Mouse (Mus musculus) cerebellum, adult 2 months (tissue): ENCODE data around the gene Miga2. TPM values are rescaled to one million over a fixed set of nuclear protein-coding genes. Genes with fewer than 3 reads are reported as not detected.

ENCODE experiments used
- DNase-seq, 2 experiments: peaks; one replicate each; pipeline ENCODE4 v3.0.0; 2021
- H3K27ac ChIP-seq: fragments of 200-500 bp; 2 replicates; pipeline ENCODE4 v1.5.1; 2012; ENCODE audit warnings: low read length, control low read depth, inconsistent platforms; ENCODE audit not compliant: insufficient read depth
- H3K27me3 ChIP-seq: fragments of 200-500 bp; 2 replicates; pipeline ENCODE4 v1.6.1; 2012; ENCODE audit warnings: inconsistent platforms, mild to moderate bottlenecking, low read length, moderate library complexity; ENCODE audit not compliant: control insufficient read depth, insufficient read depth
- H3K4me1 ChIP-seq: fragments of 200-500 bp; 2 replicates; pipeline ENCODE4 v1.6.1; 2011; ENCODE audit warnings: low read length; ENCODE audit not compliant: control insufficient read depth, insufficient read depth
- H3K4me3 ChIP-seq: fragments of 200-500 bp; replicated peaks from 2 replicates; pipeline ENCODE3; 2011; ENCODE audit warnings: mild to moderate bottlenecking, low read depth, low read length, control low read depth; ENCODE audit not compliant: insufficient read depth
- CTCF ChIP-seq: fragments of 200-500 bp; IDR thresholded peaks from 2 replicates; pipeline ENCODE4 v1.5.1; 2011; ENCODE audit warnings: low read depth, mild to moderate bottlenecking, control low read depth, low read length, moderate library complexity, borderline replicate concordance; ENCODE audit not compliant: insufficient read depth
- POLR2A ChIP-seq: fragments of 200-500 bp; IDR thresholded peaks from 2 replicates; pipeline ENCODE4 v1.6.1; 2011; ENCODE audit warnings: low read length, control low read depth, borderline replicate concordance; ENCODE audit not compliant: insufficient read depth
- WGBS: fragments of 180-500 bp; shearing (Covaris S2); methylation state at CpG from one replicate; pipeline ENCODE4 v1.1.7; 2018; 5-methylcytosine and 5-hydroxymethylcytosine counted together
- polyA plus RNA-seq: library from polyadenylated mRNA; depleted of rRNA; stranded (reverse); fragments of >200 nt; gene quantifications from 2 replicates; pipeline ENCODE4 v1.2.3, GENCODE M21; 2012

Gene Miga2
- polyA plus RNA-seq, 1 experiment = 108 TPM

- peak overlapping the region; percentile 44 for H3K27ac ChIP-seq
- peaks cover 59% of the 10 kb centered on the region for H3K4me1 ChIP-seq
- TF ChIP-seq CTCF = no peak
- no peak for TF ChIP-seq POLR2A
- no peak overlapping the region for H3K4me3 ChIP-seq
- WGBS = 28% methylated on average over 2 of the region's 2 CpGs
- no peak for DNase-seq
- no peaks in the 10 kb centered on the region for H3K27me3 ChIP-seq
Measured at GRCm38 (mm10) chr2:30402843-30403242, 38.8 kb downstream of the Miga2 start.

GRCm38 (mm10) chr2:30403870-30404269 is 39.8 kb downstream of the Miga2 start:
- H3K4me1 ChIP-seq = peaks cover 50% of the 10 kb centered on the region
- TF ChIP-seq POLR2A (no peak), CTCF (no peak)
- H3K27ac ChIP-seq = peak overlapping the region; percentile 53; the same call in 1 of the 2 replicates
- no peaks in the 10 kb centered on the region for H3K27me3 ChIP-seq
- no peak for DNase-seq
- 69% methylated on average over 1 of the region's 1 CpGs for WGBS
- no peak overlapping the region for H3K4me3 ChIP-seq

GRCm38 (mm10) chr2:30407221-30407620 is 43.2 kb downstream of the Miga2 start:
- DNase-seq = no peak
- Histone ChIP-seq H3K27ac (no peak overlapping the region), H3K4me1 (peaks cover 17% of the 10 kb centered on the region), H3K4me3 (no peak overlapping the region), H3K27me3 (no peaks in the 10 kb centered on the region)
- WGBS = 87% methylated on average over 2 of the region's 2 CpGs
- TF ChIP-seq CTCF (no peak), POLR2A (no peak)

GRCm38 (mm10) chr2:30407778-30408177 is 43.7 kb downstream of the Miga2 start:
- Histone ChIP-seq H3K27ac (no peak overlapping the region), H3K4me3 (no peak overlapping the region), H3K4me1 (peaks cover 12% of the 10 kb centered on the region), H3K27me3 (no peaks in the 10 kb centered on the region)
- WGBS = 89% methylated on average over 10 of the region's 10 CpGs
- DNase-seq = no peak
- no peak for TF ChIP-seq POLR2A
- TF ChIP-seq CTCF = no peak

GRCm38 (mm10) chr2:30408452-30409100 is 44.5 kb downstream of the Miga2 start:
- DNase-seq = no peak
- Histone ChIP-seq H3K27ac (no peak overlapping the region), H3K27me3 (no peaks in the 10 kb centered on the region), H3K4me1 (peaks cover 7% of the 10 kb centered on the region), H3K4me3 (no peak overlapping the region)
- WGBS = 59% methylated on average over 8 of the region's 8 CpGs
- no peak for TF ChIP-seq CTCF
- TF ChIP-seq POLR2A = no peak

GRCm38 (mm10) chr2:30409454-30410176 is 45.6 kb downstream of the Miga2 start:
- peaks cover 4% of the 10 kb centered on the region; the same call in 1 of the 2 replicates for H3K4me1 ChIP-seq
- DNase-seq = no peak
- H3K27me3 ChIP-seq = no peaks in the 10 kb centered on the region
- H3K4me3 ChIP-seq = no peak overlapping the region
- H3K27ac ChIP-seq = no peak overlapping the region
- no peak for TF ChIP-seq CTCF
- no peak for TF ChIP-seq POLR2A
- 94% methylated on average over 4 of the region's 5 CpGs for WGBS

GRCm38 (mm10) chr2:30413038-30413973 is 49.3 kb downstream of the Miga2 start:
- H3K27ac ChIP-seq = no peak overlapping the region
- no peaks in the 10 kb centered on the region for H3K27me3 ChIP-seq
- TF ChIP-seq POLR2A = no peak
- no peak for TF ChIP-seq CTCF
- 45% methylated on average over 16 of the region's 16 CpGs for WGBS
- peak in 1 of 2 experiments; percentile 49 for DNase-seq
- H3K4me1 ChIP-seq = peaks cover 8% of the 10 kb centered on the region
- peak overlapping the region; percentile 68 for H3K4me3 ChIP-seq
